Mouse (Mus musculus) embryonic facial prominence, embryonic 10.5 days (tissue): ENCODE results near the gene Tmem268. TPM values are rescaled to one million over a fixed set of nuclear protein-coding genes. Genes with fewer than 3 reads are reported as not detected.

Source experiments
- DNase-seq: peaks from one replicate; pipeline ENCODE4 v3.0.0-alpha.2; 2017; ENCODE audit warnings: low spot score
- H3K27ac ChIP-seq: fragments of 300-500 bp; sonication (generic); replicated peaks from 2 replicates; pipeline ENCODE4 v1.5.1; 2016; ENCODE audit warnings: mild to moderate bottlenecking
- H3K27me3 ChIP-seq: fragments of 300-500 bp; sonication (generic); replicated peaks from 2 replicates; pipeline ENCODE4 v1.6.1; 2016; ENCODE audit warnings: low read depth, mild to moderate bottlenecking; ENCODE audit not compliant: poor library complexity, severe bottlenecking
- H3K36me3 ChIP-seq: fragments of 300-500 bp; sonication (generic); replicated peaks from 2 replicates; pipeline ENCODE4 v1.6.1; 2016; ENCODE audit warnings: mild to moderate bottlenecking, moderate library complexity
- H3K4me1 ChIP-seq: fragments of 300-500 bp; sonication (generic); 2 replicates; pipeline ENCODE4 v1.6.1; 2016
- H3K4me3 ChIP-seq: fragments of 300-500 bp; sonication (generic); 2 replicates; pipeline ENCODE4 v1.5.1; 2016; ENCODE audit warnings: mild to moderate bottlenecking, moderate library complexity
- H3K9me3 ChIP-seq: fragments of 300-500 bp; sonication (generic); 2 replicates; pipeline ENCODE4 v1.6.1; 2016; ENCODE audit warnings: mild to moderate bottlenecking
- WGBS: fragments of 180-500 bp; shearing (Covaris S2); methylation state at CpG from one replicate; pipeline ENCODE4 v1.1.7; 2016; 5-methylcytosine and 5-hydroxymethylcytosine counted together
- polyA plus RNA-seq: library from polyadenylated mRNA; unstranded; fragments of >200 nt; fragmentation: Nextera tagmentation; extraction: Ambion mirVana; gene quantifications from 2 replicates; pipeline ENCODE4 v1.2.1, GENCODE M21; 2016

The Tmem268 gene
- polyA plus RNA-seq, 1 experiment from 2014 or later: 10.2 TPM

GRCm38 (mm10) chr4:63586240-63586639, 27.7 kb downstream of the Tmem268 start:
- H3K36me3 ChIP-seq: no peaks in the 10 kb centered on the region
- H3K9me3 ChIP-seq: no peaks in the 10 kb centered on the region
- H3K27ac ChIP-seq: no peak overlapping the region; the same call in 1 of the 2 replicates
- peaks cover 27% of the 10 kb centered on the region for H3K4me1 ChIP-seq
- H3K4me3 ChIP-seq: no peak overlapping the region
- no peak for DNase-seq
- 62% methylated on average over 2 of the region's 2 CpGs for WGBS
- no peaks in the 10 kb centered on the region for H3K27me3 ChIP-seq

DNA sequence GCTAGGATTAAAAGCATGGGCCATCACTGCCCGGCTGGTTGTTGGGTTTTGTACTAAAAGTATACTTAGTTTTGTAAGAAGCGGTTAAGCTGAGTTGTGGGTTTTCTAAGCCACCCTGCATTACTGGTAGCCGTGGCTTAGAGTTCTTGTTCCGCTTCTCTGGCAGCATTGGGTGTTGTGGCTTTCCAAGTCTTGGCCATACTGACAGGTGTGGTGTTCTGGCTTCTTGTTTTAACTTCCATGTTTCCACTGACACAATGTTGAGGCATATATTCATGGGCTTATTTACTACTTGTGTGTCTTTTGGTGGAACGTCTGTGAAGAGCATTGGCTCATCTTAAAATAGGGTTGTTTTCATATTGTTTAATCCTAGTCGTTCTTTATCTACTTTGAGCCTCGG, 31.4 kb downstream of the Tmem268 start:
- DNase-seq: no peak
- Histone ChIP-seq H3K36me3 (no peaks in the 10 kb centered on the region), H3K9me3 (no peaks in the 10 kb centered on the region), H3K4me3 (no peak overlapping the region), H3K27ac (no peak overlapping the region), H3K27me3 (no peaks in the 10 kb centered on the region), H3K4me1 (peaks cover 5% of the 10 kb centered on the region; the same call in 1 of the 2 replicates)
- 89% methylated on average over 7 of the region's 7 CpGs for whole genome bisulfite sequencing

DNA sequence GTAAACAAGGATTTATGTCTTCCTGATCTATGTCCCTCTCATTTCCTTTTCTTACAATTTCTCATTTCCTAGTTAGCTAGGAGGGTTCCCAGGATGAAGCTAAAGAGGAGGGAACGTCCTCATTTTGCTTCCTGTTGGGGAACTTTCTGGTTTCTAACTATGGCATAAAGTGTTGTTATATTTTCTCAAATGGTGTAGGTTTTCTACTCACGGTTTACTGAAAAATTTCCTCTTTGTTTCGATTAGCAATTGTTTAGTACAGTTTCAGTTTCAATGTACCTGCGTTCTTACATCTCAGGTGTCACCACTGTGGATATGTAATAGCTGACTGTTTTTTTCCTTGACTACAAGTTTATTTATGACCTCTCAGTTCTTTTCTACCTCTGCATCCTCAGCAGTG, 32.0 kb downstream of the Tmem268 start:
- H3K27me3 ChIP-seq: no peaks in the 10 kb centered on the region
- peaks cover 5% of the 10 kb centered on the region; the same call in 1 of the 2 replicates for H3K4me1 ChIP-seq
- no peaks in the 10 kb centered on the region for H3K9me3 ChIP-seq
- H3K27ac ChIP-seq: no peak overlapping the region
- 88% methylated on average over 4 of the region's 4 CpGs for WGBS
- H3K4me3 ChIP-seq: no peak overlapping the region
- no peak for DNase-seq
- H3K36me3 ChIP-seq: no peaks in the 10 kb centered on the region

- Histone ChIP-seq H3K27me3 (no peaks in the 10 kb centered on the region), H3K4me1 (peaks cover 5% of the 10 kb centered on the region; the same call in 1 of the 2 replicates), H3K9me3 (no peaks in the 10 kb centered on the region), H3K36me3 (no peaks in the 10 kb centered on the region), H3K4me3 (no peak overlapping the region), H3K27ac (no peak overlapping the region)
- DNase-seq: no peak
- WGBS: 84% methylated on average over 5 of the region's 5 CpGs
Observed at GRCm38 (mm10) chr4:63594459-63595110, 36.0 kb downstream of the Tmem268 start.

DNA sequence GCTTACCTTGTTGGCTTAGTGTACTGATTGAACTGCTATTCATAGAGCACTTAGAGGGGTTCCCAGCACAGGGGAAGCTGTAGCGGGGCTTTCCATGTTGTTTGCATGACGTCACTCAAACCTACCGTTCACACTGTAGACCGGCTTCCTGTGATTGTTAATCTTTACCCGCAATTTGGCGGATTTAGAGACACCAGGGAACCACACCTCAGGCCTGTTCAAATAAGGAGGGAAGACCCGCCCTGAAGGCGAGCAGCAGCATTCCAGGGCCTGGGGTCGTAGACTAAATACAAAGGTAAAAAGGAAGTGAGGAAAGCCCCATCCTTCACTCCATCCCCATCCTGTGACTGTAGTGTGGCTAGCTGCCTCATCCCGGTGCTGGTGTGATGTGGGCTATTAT, 36.7 kb downstream of the Tmem268 start:
- H3K27me3 ChIP-seq: no peaks in the 10 kb centered on the region
- H3K4me1 ChIP-seq: peaks cover 5% of the 10 kb centered on the region; the same call in 1 of the 2 replicates
- no peak overlapping the region for H3K4me3 ChIP-seq
- no peaks in the 10 kb centered on the region for H3K9me3 ChIP-seq
- no peak for DNase-seq
- no peak overlapping the region for H3K27ac ChIP-seq
- no peaks in the 10 kb centered on the region for H3K36me3 ChIP-seq
- 78% methylated on average over 10 of the region's 10 CpGs for WGBS

GRCm38 (mm10) chr4:63596010-63596409, 37.4 kb downstream of the Tmem268 start:
- H3K4me3 ChIP-seq: no peak overlapping the region
- H3K4me1 ChIP-seq: peaks cover 5% of the 10 kb centered on the region; the same call in 1 of the 2 replicates
- H3K9me3 ChIP-seq: no peaks in the 10 kb centered on the region
- H3K27me3 ChIP-seq: no peaks in the 10 kb centered on the region
- DNase-seq: no peak
- no peaks in the 10 kb centered on the region for H3K36me3 ChIP-seq
- no peak overlapping the region for H3K27ac ChIP-seq
- WGBS: 96% methylated on average over 4 of the region's 4 CpGs

- H3K9me3 ChIP-seq: no peaks in the 10 kb centered on the region
- H3K27ac ChIP-seq: no peak overlapping the region
- H3K4me1 ChIP-seq: no peaks in the 10 kb centered on the region
- H3K36me3 ChIP-seq: no peaks in the 10 kb centered on the region
- DNase-seq: no peak
- 86% methylated on average over 6 of the region's 6 CpGs for whole genome bisulfite sequencing
- no peak overlapping the region for H3K4me3 ChIP-seq
- H3K27me3 ChIP-seq: no peaks in the 10 kb centered on the region
Observed at GRCm38 (mm10) chr4:63600786-63601185, 42.2 kb downstream of the Tmem268 start.

DNA sequence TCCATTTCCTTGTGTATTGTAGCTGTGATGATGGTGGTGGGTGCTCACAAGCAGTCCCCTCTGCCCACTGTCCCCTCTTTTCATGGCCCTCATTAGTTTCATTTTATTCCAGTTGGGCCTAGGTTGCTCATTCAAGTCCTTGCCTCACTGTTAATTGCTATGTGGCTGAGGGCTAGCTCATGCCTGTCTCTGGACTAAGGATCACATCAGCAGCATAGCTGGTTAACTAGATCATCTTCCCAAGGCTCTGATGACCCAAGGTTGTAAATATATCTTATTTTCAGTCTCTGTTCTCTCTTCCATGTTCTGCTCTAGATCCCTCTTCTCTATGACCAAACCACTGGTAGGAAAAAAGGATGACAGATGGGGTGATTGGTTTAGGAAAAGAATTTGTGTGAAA, 42.7 kb downstream of the Tmem268 start:
- H3K4me3 ChIP-seq: no peak overlapping the region
- no peak for DNase-seq
- no peaks in the 10 kb centered on the region for H3K4me1 ChIP-seq
- no peak overlapping the region for H3K27ac ChIP-seq
- H3K36me3 ChIP-seq: no peaks in the 10 kb centered on the region
- no peaks in the 10 kb centered on the region for H3K9me3 ChIP-seq
- H3K27me3 ChIP-seq: no peaks in the 10 kb centered on the region

DNA sequence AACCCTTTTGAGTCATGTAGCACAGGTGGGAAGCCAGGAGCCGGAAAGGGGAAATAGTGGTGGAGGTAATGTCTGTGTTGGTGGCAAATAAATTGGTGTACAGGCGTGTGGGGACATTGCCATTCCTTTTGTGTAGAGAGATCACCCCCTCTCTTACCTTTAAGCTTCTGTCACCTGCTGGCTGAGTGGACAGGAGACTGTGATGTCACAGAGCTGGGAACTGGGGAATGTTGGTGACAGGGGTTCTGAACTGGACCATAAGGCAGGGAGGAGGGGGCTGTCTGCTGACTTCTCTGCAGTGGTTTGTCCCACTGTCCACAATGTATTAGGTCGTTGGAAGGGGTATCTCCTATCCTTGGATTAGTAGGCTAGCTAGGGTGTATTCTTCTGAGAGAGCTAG, 46.4 kb downstream of the Tmem268 start, which contains the start of gene Gm11213:
Gene Gm11213 (minus strand): TSS at position 317 of the 400 bp plus-strand sequence.
- WGBS: 77% methylated on average over 3 of the region's 3 CpGs
- no peaks in the 10 kb centered on the region for H3K9me3 ChIP-seq
- H3K4me3 ChIP-seq: no peak within 1 kb of the TSS
- H3K4me1 ChIP-seq: no peaks in the 10 kb centered on the region
- no peaks in the 10 kb centered on the region for H3K36me3 ChIP-seq
- no peak for DNase-seq
- no peak within 1 kb of the TSS for H3K27ac ChIP-seq
- no peaks in the 10 kb centered on the region for H3K27me3 ChIP-seq

GRCm38 (mm10) chr4:63605545-63605944, 47.0 kb downstream of the Tmem268 start:
- no peak for DNase-seq
- no peaks in the 10 kb centered on the region for H3K27me3 ChIP-seq
- no peaks in the 10 kb centered on the region for H3K4me1 ChIP-seq
- H3K36me3 ChIP-seq: no peaks in the 10 kb centered on the region
- no peaks in the 10 kb centered on the region for H3K9me3 ChIP-seq
- no peak overlapping the region for H3K4me3 ChIP-seq
- no peak overlapping the region for H3K27ac ChIP-seq
- WGBS: 88% methylated on average over 3 of the region's 3 CpGs

DNA sequence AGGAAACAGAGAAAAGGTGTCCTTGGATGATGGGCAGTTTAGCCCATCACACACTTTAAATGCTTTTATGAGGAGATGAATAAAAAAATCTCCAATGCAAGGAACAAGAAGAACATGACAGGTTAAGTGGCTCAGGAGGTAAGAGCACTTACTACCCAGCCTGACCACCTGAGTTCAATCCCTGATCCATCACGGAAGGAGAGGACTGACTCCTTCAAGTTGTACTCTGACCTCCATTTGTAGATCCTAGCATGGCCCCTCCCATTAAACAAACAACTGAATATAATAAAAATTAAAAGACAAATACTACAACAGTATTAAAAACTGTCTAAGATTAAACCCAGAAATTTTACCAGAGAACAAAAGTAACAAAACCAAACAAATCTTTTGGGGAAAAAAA, 47.4 kb downstream of the Tmem268 start:
- H3K9me3 ChIP-seq: no peaks in the 10 kb centered on the region
- no peak overlapping the region for H3K4me3 ChIP-seq
- H3K27ac ChIP-seq: no peak overlapping the region
- H3K36me3 ChIP-seq: no peaks in the 10 kb centered on the region
- DNase-seq: no peak
- 75% methylated on average over 1 of the region's 1 CpGs for WGBS
- H3K27me3 ChIP-seq: no peaks in the 10 kb centered on the region
- no peaks in the 10 kb centered on the region for H3K4me1 ChIP-seq

DNA sequence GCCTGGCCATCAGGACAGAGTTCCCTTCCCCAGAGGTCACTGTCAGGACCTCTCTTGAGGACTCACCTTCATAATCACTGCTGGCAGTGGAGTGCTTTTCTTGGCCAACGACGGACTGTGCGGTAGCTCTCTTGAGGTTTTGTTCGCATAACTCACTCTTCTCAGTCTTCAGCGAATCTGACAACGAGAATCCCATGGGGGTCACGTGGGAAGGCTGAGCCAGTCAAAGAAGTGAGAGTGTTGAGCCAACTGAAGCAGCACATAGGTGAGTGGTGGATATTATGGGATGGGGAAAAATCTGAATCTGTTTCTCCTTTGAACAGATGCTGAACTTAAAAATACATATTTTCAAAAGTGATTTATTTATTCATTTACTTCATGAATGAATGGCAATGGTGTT, 49.8 kb downstream of the Tmem268 start:
- Histone ChIP-seq H3K36me3 (no peaks in the 10 kb centered on the region), H3K4me1 (no peaks in the 10 kb centered on the region), H3K9me3 (no peaks in the 10 kb centered on the region), H3K27ac (no peak overlapping the region), H3K4me3 (no peak overlapping the region), H3K27me3 (no peaks in the 10 kb centered on the region)
- DNase-seq: no peak
- WGBS: 81% methylated on average over 7 of the region's 7 CpGs

DNA sequence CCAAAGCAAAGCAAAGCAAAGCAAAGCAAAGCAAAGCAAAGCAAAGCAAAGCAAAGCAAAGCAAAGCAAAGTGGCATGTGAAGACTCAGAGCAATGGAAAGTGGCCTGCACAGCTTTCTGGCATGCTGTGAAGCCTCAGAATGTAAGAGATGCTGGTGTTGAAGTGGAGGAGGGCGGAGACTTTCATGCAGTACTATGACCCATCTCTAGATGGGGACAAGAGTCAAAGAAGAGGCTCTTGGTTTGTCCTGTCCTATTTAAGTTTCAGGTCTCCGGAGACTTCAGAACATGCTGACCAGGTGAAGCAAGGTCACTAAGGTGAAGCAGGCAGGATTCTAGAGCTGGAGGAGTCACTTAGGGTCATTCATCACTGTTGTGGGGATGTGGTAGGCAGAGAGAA, 63.3 kb downstream of the Tmem268 start:
- Histone ChIP-seq H3K4me1 (no peaks in the 10 kb centered on the region), H3K36me3 (no peaks in the 10 kb centered on the region), H3K9me3 (no peaks in the 10 kb centered on the region), H3K4me3 (no peak overlapping the region), H3K27me3 (no peaks in the 10 kb centered on the region), H3K27ac (no peak overlapping the region)
- DNase-seq: no peak
- WGBS: 80% methylated on average over 2 of the region's 2 CpGs
